Mouse (Mus musculus): ENCODE data around the gene Cyp2c70.

- TF ChIP-seq POLR2AphosphoS2 (IDR thresholded peaks at IDR 0.05; ENCODE audit: low read depth, low read length) (no peak), POLR2A (IDR thresholded peaks at IDR 0.05; ENCODE audit: low read depth, low read length) (no peak), CTCF (conservative IDR thresholded peaks at IDR 0.05 in 1 of 2, IDR thresholded peaks at IDR 0.05 in 1 of 2; ENCODE audit: low read depth in 2 of 2, low read length in 2 of 2) (no peak), SIN3A (IDR thresholded peaks at IDR 0.05; ENCODE audit: low read length) (no peak), ZMIZ1 (IDR thresholded peaks at IDR 0.05; ENCODE audit: low read depth, low read length) (no peak)
These were observed 3.5 kb upstream of the Cyp2c70 start for GRCm38 (mm10) chr19:40190596-40190995.
